Mouse (Mus musculus): ENCODE measurements around the gene Dyrk3. TPM values are rescaled to one million over a fixed set of nuclear protein-coding genes. Genes with fewer than 3 reads are reported as not detected.

Dyrk3 gene
- polyA plus RNA-seq, 1 experiment = 12.7 TPM

DNA sequence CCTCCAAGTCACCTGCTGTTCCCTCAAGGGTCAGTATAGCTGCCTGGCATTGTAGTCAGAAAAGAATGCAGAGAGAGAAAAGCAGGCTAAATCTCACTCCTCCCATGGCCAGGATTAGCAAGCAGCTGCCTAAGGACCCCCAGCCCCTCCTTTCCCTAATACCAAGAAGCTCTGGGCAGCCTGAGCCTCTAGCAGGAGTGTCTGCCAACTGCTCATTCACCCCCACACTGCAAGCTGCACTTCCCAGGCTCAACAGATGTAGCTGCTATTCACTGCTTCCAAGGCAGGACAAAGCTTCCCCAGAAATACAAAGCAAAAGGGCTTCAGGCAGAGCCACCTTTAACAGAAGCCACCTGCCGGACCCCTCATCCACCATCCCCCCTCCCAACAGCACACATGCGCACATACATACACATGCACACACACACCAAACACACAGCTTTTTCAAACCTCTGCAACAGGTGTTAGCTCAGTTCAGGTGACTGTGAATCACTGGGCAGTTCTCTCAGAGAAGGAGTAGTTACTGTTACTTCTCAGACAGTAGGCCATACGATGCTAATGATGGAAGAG lies 59.3 kb downstream of the Dyrk3 start:
- no peak for TF ChIP-seq POLR2A (IDR thresholded peaks at IDR 0.05; ENCODE audit: borderline replicate concordance, extremely low read depth, insufficient read depth, insufficient read length, poor library complexity, severe bottlenecking)
- no peak for TF ChIP-seq CTCF (IDR thresholded peaks at IDR 0.05; ENCODE audit: borderline replicate concordance, extremely low read depth, insufficient read depth, insufficient read length)
- DNase-seq (ENCODE audit: low read depth) = peak; percentile 98

Other genes starting within 250 kb of the Dyrk3 start
- gene Il20, start 226.9 kb downstream of the Dyrk3 start, polyA plus RNA-seq (2012; rRNA removed) = not detected in 2 replicates
- gene Il19, start 198.2 kb downstream of the Dyrk3 start, polyA plus RNA-seq (2012; rRNA removed) = not detected in 2 replicates
- not detected in 2 replicates for gene Il10, start 118.5 kb downstream of the Dyrk3 start, polyA plus RNA-seq (2012; rRNA removed)
- 50.5 and 52.9 TPM in 2 replicates for gene Mapkapk2, start 40.5 kb downstream of the Dyrk3 start, polyA plus RNA-seq (2012; rRNA removed)
- 53.0 and 69.8 TPM in 2 replicates for gene Eif2d, start 14.8 kb upstream of the Dyrk3 start, polyA plus RNA-seq (2012; rRNA removed)
- gene Rassf5, start 106.9 kb upstream of the Dyrk3 start, polyA plus RNA-seq (2012; rRNA removed) = 1.9 and 3.3 TPM in 2 replicates
- 1.2 and 1.8 TPM in 2 replicates for gene Ikbke, start 141.3 kb upstream of the Dyrk3 start, polyA plus RNA-seq (2012; rRNA removed)